Mouse (Mus musculus): ENCODE results near the gene Bpifa3.
"Not testable (repeated sequence)": the region's sequence is repeated elsewhere in the genome, so short reads cannot be mapped to it uniquely, and the experiment has no call there.

Gene Bpifa3

DNA sequence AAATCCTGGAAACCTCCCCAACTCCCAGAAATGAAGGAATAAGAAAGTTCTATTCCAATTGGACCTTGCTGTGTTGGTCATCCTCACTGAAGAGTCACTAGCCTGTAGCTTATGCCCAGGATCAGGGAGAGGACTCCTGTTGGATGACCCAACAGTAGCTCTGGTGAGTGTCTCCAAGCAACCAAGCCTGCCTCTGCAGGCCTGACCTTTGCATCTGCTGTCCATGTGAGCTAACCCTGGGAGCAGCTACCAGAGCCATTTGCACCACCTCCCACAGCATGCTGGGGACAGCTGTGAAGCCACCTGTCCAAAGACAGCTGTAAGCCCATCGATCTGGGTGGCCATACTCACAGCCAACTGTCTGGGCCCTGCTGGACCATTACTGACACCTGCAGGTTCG is at the start of gene Bpifa3:
TSS of gene Bpifa3 (plus strand) at position 217 of the 400 bp plus-strand sequence.
- no peak for DNase-seq (ENCODE audit: low read depth, low spot score)

GRCm38 (mm10) chr2:154097734-154098133 is 32.4 kb upstream of the Bpifa3 start:
- DNase-seq (ENCODE audit: low read depth, low spot score), result no peak

GRCm38 (mm10) chr2:154117381-154117780 is 12.8 kb upstream of the Bpifa3 start:
- no peak for DNase-seq (ENCODE audit: low read depth, low spot score)

GRCm38 (mm10) chr2:154142580-154142979 is 12.4 kb downstream of the Bpifa3 start, which contains the start of gene Bpifa1:
Bpifa1 (plus strand) TSS chr2:154142880.
- DNase-seq (ENCODE audit: low read depth, low spot score), result no peak

DNA sequence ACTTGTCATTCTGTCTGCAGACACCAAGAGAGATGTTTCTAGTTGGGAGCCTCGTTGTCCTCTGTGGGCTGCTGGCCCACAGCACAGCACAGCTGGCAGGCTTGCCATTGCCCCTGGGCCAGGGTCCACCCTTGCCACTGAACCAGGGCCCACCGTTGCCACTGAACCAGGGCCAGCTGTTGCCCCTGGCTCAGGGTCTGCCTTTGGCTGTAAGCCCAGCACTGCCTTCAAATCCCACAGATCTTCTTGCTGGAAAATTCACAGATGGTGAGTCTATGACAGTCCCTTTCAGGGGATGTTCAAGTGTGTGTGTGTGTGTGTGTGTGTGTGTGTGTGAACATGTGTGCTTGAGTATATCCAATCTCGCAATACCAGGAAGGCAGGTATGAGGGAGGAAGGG is 13.6 kb downstream of the Bpifa3 start:
- no peak for DNase-seq (ENCODE audit: low read depth, low spot score)

GRCm38 (mm10) chr2:154147496-154147895 is 17.4 kb downstream of the Bpifa3 start:
- no peak for DNase-seq (ENCODE audit: low read depth, low spot score)

- no peak for DNase-seq (ENCODE audit: low read depth, low spot score)
These were observed 28.3 kb downstream of the Bpifa3 start for GRCm38 (mm10) chr2:154158433-154158832.

DNA sequence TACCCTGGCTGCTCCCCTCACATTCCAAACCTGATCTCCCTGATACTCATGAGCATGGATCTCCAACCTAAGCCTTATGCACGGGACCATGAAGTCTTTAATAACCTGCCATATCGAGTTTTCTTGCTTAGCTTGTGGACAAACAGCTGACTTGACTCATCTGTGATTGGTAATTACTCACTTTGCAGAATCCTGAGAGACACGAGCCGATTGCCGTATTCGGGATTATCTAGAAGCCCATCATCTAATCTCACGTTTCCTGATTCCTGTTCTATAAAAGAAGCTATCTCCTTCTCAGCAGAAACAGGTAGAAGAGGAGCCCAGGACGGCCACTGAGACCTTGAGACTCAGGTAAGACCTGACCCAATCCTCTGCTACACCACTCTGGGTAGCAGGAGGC is 32.2 kb downstream of the Bpifa3 start, which contains the start of gene Bpifa5:
TSS of gene Bpifa5 (plus strand) at position 301 of the 400 bp plus-strand sequence.
- DNase-seq (ENCODE audit: low read depth, low spot score), result no peak

DNA sequence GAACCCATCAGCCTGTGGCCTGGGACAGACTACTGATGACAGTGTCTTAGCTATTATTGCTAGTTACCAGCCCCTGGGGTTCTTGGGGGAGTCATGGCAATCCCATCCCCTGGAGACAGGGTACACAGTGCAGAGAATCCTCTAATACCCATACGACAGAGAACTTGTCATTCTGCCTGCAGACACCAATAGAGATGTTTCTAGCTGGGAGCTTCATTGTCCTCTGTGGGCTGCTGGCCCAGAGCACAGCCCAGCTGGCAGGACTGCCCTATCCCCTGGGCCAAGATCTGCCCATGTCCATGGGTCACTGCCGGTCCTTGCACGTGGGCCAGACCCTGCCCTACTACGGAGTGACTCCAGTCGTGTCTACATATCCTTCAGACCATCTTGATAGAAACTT is 33.2 kb downstream of the Bpifa3 start:
- no peak for DNase-seq (ENCODE audit: low read depth, low spot score)

DNA sequence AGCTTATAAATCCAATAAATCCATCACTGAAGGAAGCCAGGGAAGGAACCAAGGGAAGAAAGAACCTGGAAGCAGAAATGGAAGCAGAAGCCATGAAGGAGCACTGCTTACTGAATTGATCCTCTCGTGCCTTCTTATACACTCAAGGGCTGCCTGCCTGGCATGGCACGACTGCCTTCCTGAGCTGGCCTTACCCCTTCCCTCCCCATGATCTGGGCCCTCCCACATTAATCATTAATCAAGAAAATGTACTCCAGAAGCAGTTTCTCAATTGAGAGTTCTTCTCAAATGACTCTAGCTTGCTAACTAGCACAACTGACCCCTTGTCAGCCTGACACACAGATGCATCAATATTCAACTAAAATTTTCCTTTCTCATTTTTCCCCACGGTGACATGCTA is 39.0 kb downstream of the Bpifa3 start:
- no peak for DNase-seq (ENCODE audit: low read depth, low spot score)

DNA sequence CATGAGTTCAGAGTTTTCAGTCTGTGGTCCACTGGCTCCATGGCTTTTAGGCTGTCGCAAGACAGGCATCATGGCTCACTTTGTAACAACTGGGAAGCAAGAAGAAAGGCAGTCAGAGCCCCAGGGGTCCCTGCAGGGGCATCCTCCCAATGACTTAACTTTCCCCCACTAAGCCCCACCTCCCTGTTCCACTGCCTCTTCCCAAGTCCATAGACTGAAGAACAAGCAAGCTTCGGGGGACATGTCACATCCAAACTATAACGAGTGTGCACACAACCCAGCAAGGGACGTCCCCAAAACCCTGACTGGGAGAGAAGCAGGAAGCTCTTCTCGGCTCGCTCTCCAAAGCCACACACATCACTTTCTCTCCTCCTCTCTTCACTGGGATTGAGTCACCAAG is 41.5 kb downstream of the Bpifa3 start:
- no peak for DNase-seq (ENCODE audit: low read depth, low spot score)

GRCm38 (mm10) chr2:154173313-154173712 is 43.2 kb downstream of the Bpifa3 start:
- no peak for DNase-seq (ENCODE audit: low read depth, low spot score)

DNA sequence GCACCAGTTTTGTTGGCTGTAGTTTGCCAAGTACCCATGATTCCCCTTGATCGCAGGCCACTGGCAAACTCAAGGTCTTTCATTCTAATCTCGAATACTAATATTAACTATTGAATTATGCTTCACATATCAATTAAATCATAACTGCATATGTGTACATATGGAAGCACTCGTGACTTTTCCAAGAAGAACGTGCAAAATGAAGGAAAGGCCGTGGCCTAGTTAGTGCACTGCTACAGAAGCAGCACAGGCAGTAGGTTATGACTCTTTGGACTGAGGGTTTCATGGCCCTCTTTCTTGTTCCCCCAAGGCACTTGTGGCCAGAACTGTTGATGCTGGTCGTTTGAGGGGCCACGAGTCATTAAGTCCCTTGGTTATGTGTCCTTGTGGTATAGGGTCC is 51.8 kb downstream of the Bpifa3 start:
- DNase-seq (ENCODE audit: low read depth, low spot score), result not testable (repeated sequence)

GRCm38 (mm10) chr2:154183061-154183460 is 52.9 kb downstream of the Bpifa3 start:
- not testable (repeated sequence) for DNase-seq (ENCODE audit: low read depth, low spot score)

GRCm38 (mm10) chr2:154185319-154185718 is 55.2 kb downstream of the Bpifa3 start:
- no peak for DNase-seq (ENCODE audit: low read depth, low spot score)

DNA sequence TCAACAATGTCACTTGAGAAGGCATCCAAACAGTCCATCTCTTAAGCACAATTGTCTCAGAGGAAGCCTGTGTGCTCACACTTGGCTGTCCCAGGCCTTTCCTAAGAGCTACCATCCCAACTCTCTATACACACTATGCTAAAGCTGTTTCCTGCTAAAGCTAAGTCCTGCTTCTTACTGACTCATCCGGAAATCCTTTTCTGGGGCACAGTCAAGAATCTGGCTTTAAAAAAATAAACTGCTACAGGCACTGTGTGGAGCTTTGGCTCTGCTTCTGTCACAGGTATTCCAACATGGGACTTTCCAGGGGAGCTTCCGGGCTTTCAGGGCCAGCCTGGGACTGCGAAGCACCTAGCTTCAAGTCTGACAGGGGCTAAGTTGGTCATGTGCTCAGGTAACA is 55.6 kb downstream of the Bpifa3 start:
- no peak for DNase-seq (ENCODE audit: low read depth, low spot score)

- DNase-seq (ENCODE audit: low read depth, low spot score), result no peak
These were observed 57.3 kb downstream of the Bpifa3 start for GRCm38 (mm10) chr2:154187468-154187867.

Data from brain, embryonic 18.5 days (tissue).